Comparison of ENCODE assay signal across 25 mouse cellular contexts in the genomic region with DNA sequence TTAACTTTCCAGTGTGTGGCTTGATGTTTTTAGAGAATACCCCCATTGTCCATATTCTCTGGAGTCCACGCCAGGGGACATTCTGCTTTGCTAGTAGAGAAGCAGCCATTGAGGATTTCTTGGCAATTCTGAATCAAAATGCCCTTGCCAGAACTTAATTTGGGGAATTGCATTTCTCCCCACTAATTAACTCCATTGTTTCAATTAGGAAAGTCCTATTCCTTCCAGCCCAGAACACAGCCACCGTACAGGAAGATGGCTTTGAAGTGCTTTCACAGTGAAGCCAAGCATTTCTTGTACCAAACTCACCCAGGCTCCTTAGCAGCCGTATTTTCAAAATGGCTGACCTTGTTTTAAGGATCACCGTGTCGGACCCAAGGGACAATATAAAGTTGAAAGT.
DNase-seq lines count a peak whose midpoint lies in the region; ATAC-seq and TF ChIP-seq lines count a peak whose summit lies in the region.
"Had no signal": no experiment of that assay in that cellular context is flagged by ENCODE, and none has a peak within 500 bp of the region (broad histone marks: within the 10 kb centered on the region; RNA-seq: fewer than 3 reads in every experiment).

No protein-coding gene starts in this region.

- no peak for DNase-seq in forebrain, embryonic 11.5 days (ENCODE audit: low spot score)
- peak; percentile 7 for DNase-seq in layer of hippocampus, adult 11-12 months (ENCODE audit: low spot score)
- DNase-seq in layer of hippocampus, postnatal 25 days (ENCODE audit: extremely low spot score in 1 of 2, low spot score in 1 of 2) = no peak
- peak; percentile 34 for DNase-seq in midbrain, postnatal 0 days (ENCODE audit: low spot score)
- DNase-seq in brain, embryonic 18.5 days (ENCODE audit: low read depth, low spot score) = peak; percentile 22
- DNase-seq in lung, postnatal 14 days = no peak
- DNase-seq: adrenal gland, postnatal 14 days; cerebellum, adult 18-20 months; cerebellum, postnatal 14 days; gastrocnemius, postnatal 10 days; heart, postnatal 10 days; kidney, postnatal 36 days; lung, adult 18-20 months; lung, postnatal 10 days; thymus, postnatal 25 days had no signal

- no peaks in the 10 kb centered on the region for H3K4me1 ChIP-seq in forebrain, embryonic 16.5 days (replicated peaks; ENCODE audit: control insufficient read depth, insufficient read depth, low read length)
- no peaks in the 10 kb centered on the region for H3K4me1 ChIP-seq in forebrain, embryonic 11.5 days (replicated peaks; ENCODE audit: control insufficient read depth, insufficient read depth, low read length)
- H3K4me1 ChIP-seq in midbrain, postnatal 0 days (ENCODE audit: insufficient read depth, low read length) = no peaks in the 10 kb centered on the region
- no peaks in the 10 kb centered on the region for H3K4me1 ChIP-seq in midbrain, embryonic 16.5 days (ENCODE audit: control insufficient read depth, insufficient read depth, low read length)
- H3K4me1 ChIP-seq: hindbrain, embryonic 10.5 days; liver, embryonic 12.5 days; stomach, embryonic 15.5 days had no signal

- H3K36me3 ChIP-seq in forebrain, embryonic 16.5 days (ENCODE audit: control insufficient read depth, insufficient read depth) = no peaks in the 10 kb centered on the region
- H3K36me3 ChIP-seq in forebrain, embryonic 11.5 days (ENCODE audit: control insufficient read depth, insufficient read depth, low read length) = no peaks in the 10 kb centered on the region
- no peaks in the 10 kb centered on the region for H3K36me3 ChIP-seq in midbrain, postnatal 0 days (ENCODE audit: insufficient read depth, low read length)
- no peaks in the 10 kb centered on the region for H3K36me3 ChIP-seq in midbrain, embryonic 16.5 days (ENCODE audit: control insufficient read depth, insufficient read depth, low read length)
- H3K36me3 ChIP-seq: heart, embryonic 12.5 days; hindbrain, embryonic 10.5 days; limb, embryonic 13.5 days; liver, embryonic 12.5 days; stomach, embryonic 15.5 days had no signal

- no peak overlapping the region for H3K27ac ChIP-seq in forebrain, embryonic 16.5 days (ENCODE audit: low read length)
- H3K27ac ChIP-seq in forebrain, embryonic 11.5 days (ENCODE audit: low read depth, low read length) = no peak overlapping the region
- no peak overlapping the region for H3K27ac ChIP-seq in midbrain, postnatal 0 days (ENCODE audit: low read depth, low read length)
- H3K27ac ChIP-seq in midbrain, embryonic 16.5 days (ENCODE audit: low read length) = no peak overlapping the region
- H3K27ac ChIP-seq: hindbrain, embryonic 10.5 days; limb, embryonic 13.5 days; liver, embryonic 12.5 days; stomach, embryonic 15.5 days had no signal

- H3K9ac ChIP-seq in forebrain, embryonic 16.5 days (replicated peaks; ENCODE audit: low read depth, low read length) = no peak overlapping the region
- H3K9ac ChIP-seq in forebrain, embryonic 11.5 days (ENCODE audit: low read length) = no peak overlapping the region
- H3K9ac ChIP-seq in midbrain, postnatal 0 days (replicated peaks; ENCODE audit: low read length, poor library complexity, severe bottlenecking) = no peak overlapping the region
- H3K9ac ChIP-seq in midbrain, embryonic 16.5 days (ENCODE audit: low read depth, low read length) = no peak overlapping the region
- H3K9ac ChIP-seq: heart, embryonic 12.5 days; limb, embryonic 13.5 days; liver, embryonic 12.5 days; stomach, embryonic 15.5 days had no signal

- no peaks in the 10 kb centered on the region for H3K9me3 ChIP-seq in forebrain, embryonic 16.5 days (ENCODE audit: control insufficient read depth, low read length)
- no peaks in the 10 kb centered on the region for H3K9me3 ChIP-seq in forebrain, embryonic 11.5 days (ENCODE audit: control insufficient read depth, low read length)
- H3K9me3 ChIP-seq in midbrain, postnatal 0 days (ENCODE audit: low read length) = no peaks in the 10 kb centered on the region
- H3K9me3 ChIP-seq in midbrain, embryonic 16.5 days (replicated peaks; ENCODE audit: control insufficient read depth, low read length, poor library complexity, severe bottlenecking) = no peaks in the 10 kb centered on the region
- H3K9me3 ChIP-seq: heart, embryonic 12.5 days; hindbrain, embryonic 10.5 days; limb, embryonic 13.5 days; liver, embryonic 12.5 days; stomach, embryonic 15.5 days had no signal

- TF ChIP-seq CTCF in midbrain, postnatal 0 days (IDR thresholded peaks at IDR 0.05) = no peak

- no peaks in the 10 kb centered on the region for H3K27me3 ChIP-seq in forebrain, embryonic 16.5 days (replicated peaks; ENCODE audit: control insufficient read depth, insufficient read depth, low read length)
- no peaks in the 10 kb centered on the region for H3K27me3 ChIP-seq in forebrain, embryonic 11.5 days (ENCODE audit: control insufficient read depth, insufficient read depth, low read length)
- H3K27me3 ChIP-seq in midbrain, postnatal 0 days (ENCODE audit: insufficient read depth, low read length) = no peaks in the 10 kb centered on the region
- H3K27me3 ChIP-seq in midbrain, embryonic 16.5 days (ENCODE audit: control insufficient read depth, insufficient read depth, low read depth, low read length) = no peaks in the 10 kb centered on the region
- H3K27me3 ChIP-seq: heart, embryonic 12.5 days; limb, embryonic 13.5 days; liver, embryonic 12.5 days; stomach, embryonic 15.5 days had no signal

- no peak overlapping the region for H3K4me3 ChIP-seq in forebrain, embryonic 16.5 days (replicated peaks; ENCODE audit: low read length)
- no peak overlapping the region for H3K4me3 ChIP-seq in forebrain, embryonic 11.5 days (ENCODE audit: low read depth, low read length)
- H3K4me3 ChIP-seq in midbrain, postnatal 0 days (ENCODE audit: low read depth, low read length) = no peak overlapping the region
- H3K4me3 ChIP-seq in midbrain, embryonic 16.5 days (ENCODE audit: low read depth, low read length) = no peak overlapping the region
- H3K4me3 ChIP-seq: heart, embryonic 12.5 days; hindbrain, embryonic 10.5 days; limb, embryonic 13.5 days; liver, embryonic 12.5 days; stomach, embryonic 15.5 days had no signal

- WGBS in forebrain, embryonic 16.5 days = 43% methylated on average over 5 of the region's 5 CpGs
- WGBS in forebrain, embryonic 11.5 days = 91% methylated on average over 5 of the region's 5 CpGs
- WGBS in midbrain, postnatal 0 days = 85% methylated on average over 5 of the region's 5 CpGs
- 85% methylated on average over 5 of the region's 5 CpGs for WGBS in midbrain, embryonic 16.5 days

- ATAC-seq in forebrain, embryonic 16.5 days = peak; percentile 50
- no peak for ATAC-seq in forebrain, embryonic 11.5 days (replicated peaks; ENCODE audit: low FRiP score)
- no peak for ATAC-seq in midbrain, postnatal 0 days (ENCODE audit: low FRiP score)
- no peak for ATAC-seq in midbrain, embryonic 16.5 days
- ATAC-seq: CD4-positive, CD25-positive, alpha-beta regulatory T cell, adult 4 months; intestine, postnatal 0 days; liver, embryonic 12.5 days had no signal

- no peak overlapping the region for H3K4me2 ChIP-seq in forebrain, embryonic 16.5 days (ENCODE audit: low read length)
- no peak overlapping the region for H3K4me2 ChIP-seq in forebrain, embryonic 11.5 days (ENCODE audit: low read depth, low read length, severe bottlenecking)
- no peak overlapping the region for H3K4me2 ChIP-seq in midbrain, postnatal 0 days (ENCODE audit: low read depth, low read length, poor library complexity, severe bottlenecking)
- no peak overlapping the region for H3K4me2 ChIP-seq in midbrain, embryonic 16.5 days (ENCODE audit: low read length)
- H3K4me2 ChIP-seq: heart, embryonic 12.5 days; limb, embryonic 13.5 days; liver, embryonic 12.5 days; midbrain, embryonic 11.5 days; stomach, embryonic 15.5 days had no signal

Comparison
In these comparisons a context has a peak if more than half of its experiments do, and no peak if none do; other contexts are left out.
1. DNase-seq: peak in layer of hippocampus, adult 11-12 months (single experiment), midbrain, postnatal 0 days (single experiment) and brain, embryonic 18.5 days (single experiment); none in forebrain, embryonic 11.5 days (single experiment), layer of hippocampus, postnatal 25 days (0 of 2) and lung, postnatal 14 days (single experiment).